Mouse (Mus musculus): ENCODE results near the gene Cops8.

DNA sequence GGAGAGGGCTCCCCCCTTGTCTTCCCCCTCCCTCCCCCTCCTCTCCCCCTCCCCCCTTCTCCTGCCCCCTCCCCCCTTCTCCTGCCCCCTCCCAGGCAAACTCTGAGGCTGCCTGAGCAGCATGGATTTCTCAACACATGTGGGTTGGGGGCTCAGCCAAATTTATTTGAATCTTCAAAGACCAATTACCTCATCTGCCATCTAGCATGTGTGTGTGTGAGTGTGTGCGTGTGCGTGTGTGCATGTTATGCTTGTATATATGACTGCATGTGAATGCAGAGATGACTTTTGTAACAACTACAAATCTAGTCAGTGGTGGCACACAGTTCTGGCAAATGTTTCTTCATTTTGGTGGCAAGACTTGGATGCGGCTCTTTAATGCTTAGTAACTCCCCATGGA is 55.8 kb downstream of the Cops8 start:
- TF ChIP-seq POLR2A (IDR thresholded peaks at IDR 0.05; ENCODE audit: borderline replicate concordance, extremely low read depth, low read depth, low read length) = no peak
- TF ChIP-seq CTCF (IDR thresholded peaks at IDR 0.05; ENCODE audit: insufficient read depth, low read length) = no peak

Data from lung, adult 2 months (tissue).